Mouse (Mus musculus) ES-Bruce4 (cell line): Measurements from ENCODE around the gene Mtfr1l.

Source experiments
- CTCF ChIP-seq: IDR thresholded peaks from one replicate; pipeline ENCODE4 v1.8.1; 2011; ENCODE audit warnings: low read depth, low read length
- EP300 ChIP-seq: IDR thresholded peaks from 2 replicates; pipeline ENCODE4 v1.6.1; 2011; ENCODE audit warnings: low read depth, low read length; ENCODE audit not compliant: insufficient read depth
- POLR2A ChIP-seq: IDR thresholded peaks from one replicate; pipeline ENCODE4 v1.8.1; 2011; ENCODE audit warnings: low read length; ENCODE audit not compliant: insufficient read depth

DNA sequence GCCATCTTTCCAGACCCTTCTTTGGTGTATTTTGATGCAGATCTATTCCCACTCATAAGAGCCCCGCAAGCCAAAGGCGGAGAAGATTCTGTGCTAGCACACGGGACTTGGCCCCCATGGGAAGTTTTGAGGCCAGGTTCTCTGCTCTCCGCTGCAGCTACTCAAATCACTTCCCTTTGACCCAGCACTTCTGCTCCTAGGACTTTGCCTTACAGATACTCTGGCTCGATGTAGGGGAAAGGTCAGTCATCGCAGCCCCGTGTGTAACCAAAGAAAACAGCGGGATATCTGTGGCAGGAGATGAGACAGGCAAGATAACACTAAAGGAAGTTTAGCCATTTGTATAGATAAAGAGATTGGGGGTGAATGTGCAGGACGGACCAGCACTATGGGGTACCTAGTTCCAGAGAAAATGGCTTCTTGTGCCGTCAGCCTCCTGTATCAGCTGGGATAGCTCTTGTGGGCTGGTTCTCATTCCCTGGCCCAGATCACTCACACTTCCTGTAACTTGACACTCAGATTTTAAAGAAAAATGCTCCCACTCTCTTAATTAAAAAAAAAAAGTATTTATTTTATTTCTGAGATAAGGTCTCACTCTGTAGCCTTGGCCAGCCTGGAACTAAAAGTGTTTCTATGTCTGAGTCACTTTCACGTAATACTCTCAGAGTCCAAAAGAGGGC lies 45.1 kb downstream of the Mtfr1l start:
- no peak for TF ChIP-seq POLR2A
- TF ChIP-seq CTCF, result no peak
- no peak for TF ChIP-seq EP300
